Mouse (Mus musculus) lung, postnatal 14 days (tissue): ENCODE results near the gene Shd.

Experiments
- DNase-seq: peaks from one replicate; pipeline ENCODE4 v3.0.0; 2021

Shd gene

DNA sequence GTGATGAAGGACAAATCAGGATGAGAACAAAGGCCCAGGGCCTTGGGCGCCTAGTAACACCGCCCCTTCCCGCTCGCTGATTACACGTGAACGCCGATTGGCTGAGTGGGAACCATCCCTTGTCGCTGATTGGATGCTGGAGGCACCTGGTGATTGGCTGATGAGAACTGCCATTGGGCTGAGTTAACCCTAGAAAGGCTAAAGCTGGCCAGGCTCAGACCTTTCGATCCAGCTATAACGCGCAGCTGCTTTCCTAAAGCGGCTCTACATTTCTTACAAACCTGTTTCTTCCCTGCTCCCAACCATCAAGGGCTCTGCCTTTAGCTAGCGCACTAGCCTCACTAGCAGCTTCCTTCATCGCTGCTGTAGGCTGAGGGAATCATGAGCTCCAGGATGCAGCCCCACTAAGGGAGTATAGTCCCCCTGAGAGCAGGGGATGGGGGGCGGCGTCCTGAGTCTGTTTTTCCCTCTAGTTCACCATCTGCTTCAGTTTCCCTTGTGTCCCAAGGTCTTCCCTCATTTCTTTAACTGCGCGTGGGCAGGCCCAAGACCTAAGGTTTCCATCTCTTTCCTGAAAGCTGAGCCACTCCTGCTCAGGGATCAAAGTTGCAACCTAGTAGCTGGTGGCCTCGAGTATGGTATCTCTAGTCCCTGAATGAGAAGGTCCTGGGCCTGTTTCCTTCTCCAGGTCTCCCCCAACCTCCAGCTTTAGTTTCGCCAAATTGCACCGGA, 38.3 kb downstream of the Shd start:
- peak; percentile 91 for DNase-seq

GRCm38 (mm10) chr17:56009088-56009961, 39.1 kb downstream of the Shd start:
- DNase-seq, result peak; percentile 92

DNA sequence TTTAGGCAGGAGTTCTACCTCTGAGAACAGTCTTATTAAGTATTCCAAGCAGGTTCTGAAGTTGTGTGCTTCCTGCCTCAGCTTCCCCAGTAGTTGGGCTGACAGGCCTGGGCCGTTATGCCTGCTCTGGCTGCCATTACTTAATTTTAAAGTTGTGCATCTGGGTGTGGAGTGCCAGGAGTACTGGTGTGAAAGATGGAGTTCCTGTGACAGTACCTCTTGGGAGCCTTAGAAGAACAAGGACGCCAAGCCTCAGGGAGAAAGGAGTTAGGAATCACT, 39.6 kb downstream of the Shd start:
- DNase-seq, result no peak

- DNase-seq, result no peak
Observed at GRCm38 (mm10) chr17:56010255-56010654, 40.0 kb downstream of the Shd start.

DNA sequence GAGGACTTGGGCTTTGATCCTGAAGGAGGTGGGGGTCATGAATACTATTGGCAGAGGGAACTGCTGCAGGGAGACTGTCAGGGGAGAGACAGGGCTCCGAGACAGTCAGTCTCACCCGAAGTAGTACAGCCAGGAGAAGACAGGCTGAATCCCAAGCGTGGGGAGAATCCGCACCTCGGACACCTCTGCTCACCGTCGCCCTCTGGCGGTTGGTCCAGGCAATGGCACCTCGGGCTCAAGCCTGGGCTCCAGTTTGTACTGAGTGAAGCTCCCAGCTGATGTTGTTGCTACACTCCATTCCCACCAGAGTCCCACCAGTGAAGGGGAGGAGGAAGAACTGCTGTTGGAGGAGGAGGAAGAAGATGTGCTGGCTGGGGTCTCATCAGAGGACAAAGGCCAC, 40.4 kb downstream of the Shd start:
- DNase-seq, result peak; percentile 86

- DNase-seq, result no peak
Observed at GRCm38 (mm10) chr17:56011441-56011840, 41.2 kb downstream of the Shd start.

- DNase-seq, result no peak
Observed at GRCm38 (mm10) chr17:56015293-56015692, 45.0 kb downstream of the Shd start.

DNA sequence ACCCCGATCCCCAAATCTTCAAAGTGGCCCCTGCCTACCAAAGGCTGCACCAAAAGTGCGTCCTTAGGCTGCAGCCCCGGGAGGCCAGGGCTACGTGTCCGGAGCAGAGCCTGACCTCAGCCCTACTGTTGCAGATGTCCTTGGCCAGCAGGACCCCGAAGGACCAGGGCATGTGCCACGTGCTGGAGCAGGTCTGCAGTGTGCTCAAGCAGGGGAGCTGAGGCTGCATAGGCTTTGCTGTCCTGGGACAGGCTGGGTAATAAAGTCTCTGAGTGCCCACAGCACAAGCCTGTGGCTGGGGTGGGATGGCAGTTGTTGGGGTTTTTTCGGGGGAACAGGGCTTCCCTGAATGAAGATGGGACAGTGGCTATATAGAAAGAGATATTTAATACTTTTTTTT, 46.1 kb downstream of the Shd start:
- DNase-seq, result no peak

DNA sequence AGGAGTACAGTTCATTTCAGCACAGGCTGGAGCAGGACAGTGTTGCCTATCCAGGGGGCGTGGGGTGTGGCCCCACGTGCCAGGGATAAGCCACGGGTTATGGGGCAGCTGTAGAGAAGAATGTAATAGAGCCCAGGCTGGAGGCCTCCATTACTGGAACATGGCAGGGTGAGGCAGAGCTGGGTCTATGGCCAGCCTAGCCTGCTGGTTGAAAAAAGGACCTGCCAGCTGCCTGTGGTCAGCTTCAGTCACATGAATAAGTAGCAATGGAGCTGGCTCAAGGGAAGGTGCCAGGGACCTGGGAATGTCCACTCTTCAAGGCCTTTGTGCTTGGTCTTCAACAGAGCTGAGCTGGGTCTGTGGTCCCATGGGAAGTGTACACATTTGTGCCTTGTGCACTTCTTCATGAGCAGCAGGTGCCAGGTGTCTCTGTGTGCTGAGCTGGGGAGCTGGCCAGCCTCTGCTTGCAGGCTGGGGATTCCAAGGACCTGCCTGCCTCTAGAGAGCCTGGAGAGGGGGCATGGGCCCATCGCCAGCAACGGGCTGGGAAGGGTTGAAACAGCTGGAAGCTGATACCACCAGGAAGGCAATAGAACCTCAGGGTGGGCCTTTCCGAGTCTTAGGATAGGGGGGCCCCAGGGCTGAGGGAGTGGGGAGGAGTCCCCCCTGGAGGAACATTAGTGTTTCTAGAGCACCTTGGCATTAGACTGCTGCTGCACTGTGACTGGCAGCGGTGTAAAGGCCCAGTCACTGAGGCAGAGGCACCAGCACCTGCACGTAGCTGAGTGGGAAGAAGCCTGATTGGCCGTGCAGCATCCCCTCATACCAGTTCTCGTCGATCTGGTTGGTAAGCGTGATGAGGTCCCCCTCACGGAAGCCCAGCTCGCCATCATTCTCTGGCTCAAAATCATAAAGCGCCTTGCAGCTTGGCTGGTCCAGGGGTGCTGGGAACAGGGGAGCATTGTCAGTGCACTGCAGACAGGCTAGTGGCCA, 46.8 kb downstream of the Shd start:
- no peak for DNase-seq

DNA sequence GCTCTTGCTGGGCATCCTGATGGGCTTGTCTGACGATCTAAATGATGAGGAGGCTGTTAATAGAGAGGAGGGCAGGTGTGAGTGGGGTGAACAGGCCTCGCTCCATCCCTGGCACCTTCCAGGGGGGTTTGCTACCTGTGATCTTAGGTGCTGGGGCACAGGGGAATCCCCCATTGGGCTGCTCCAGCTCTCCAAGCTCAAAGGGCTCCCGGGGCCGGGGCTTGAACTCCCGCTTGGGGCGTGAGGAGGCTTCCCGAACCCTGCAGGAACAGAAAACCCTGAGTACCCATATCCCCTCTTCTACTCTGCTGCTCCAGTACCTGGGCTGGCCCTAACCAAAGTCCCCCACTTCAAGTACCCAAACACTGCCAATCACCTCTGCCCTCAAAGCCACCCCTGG, 47.6 kb downstream of the Shd start:
- no peak for DNase-seq

DNA sequence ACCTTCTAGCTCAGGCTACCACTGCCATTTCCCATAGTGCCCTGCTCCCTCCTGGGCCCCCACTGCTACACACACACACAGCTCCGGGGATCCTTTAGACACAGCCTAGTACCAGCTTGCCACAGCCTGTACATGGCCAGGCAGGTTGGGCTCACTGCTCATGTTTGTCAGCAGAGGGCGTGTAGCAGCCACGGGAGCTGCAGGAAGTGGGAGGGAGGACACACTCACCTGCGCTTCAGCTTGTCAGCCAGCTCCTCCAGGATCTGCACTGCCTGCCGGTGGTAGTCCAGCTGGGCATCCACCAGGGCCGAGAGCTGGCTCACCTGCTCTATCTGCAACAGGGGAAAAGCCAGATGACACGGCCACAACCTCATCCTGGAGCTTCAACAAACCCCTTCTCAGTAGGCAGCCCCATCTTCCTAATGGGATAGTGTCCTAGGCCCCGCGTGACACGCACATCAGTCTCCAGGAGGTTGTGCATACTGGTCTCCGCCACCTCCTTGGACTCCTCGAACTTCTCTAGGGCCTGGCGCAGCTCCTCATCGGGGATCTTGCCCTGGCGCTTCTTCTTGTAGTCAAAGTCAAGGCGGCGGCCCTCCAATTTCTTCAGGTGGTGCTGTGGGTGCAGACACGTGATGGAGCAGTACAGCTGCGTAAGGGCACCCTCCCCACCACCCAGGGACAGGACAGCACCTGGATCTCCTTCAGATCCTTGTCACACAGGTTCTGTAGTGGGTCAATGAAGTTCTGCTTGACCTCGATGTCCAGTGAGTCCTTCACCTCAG, 48.3 kb downstream of the Shd start:
- DNase-seq, result peak; percentile 49

- DNase-seq, result no peak
Observed at GRCm38 (mm10) chr17:56020400-56021084, 50.3 kb downstream of the Shd start.

DNA sequence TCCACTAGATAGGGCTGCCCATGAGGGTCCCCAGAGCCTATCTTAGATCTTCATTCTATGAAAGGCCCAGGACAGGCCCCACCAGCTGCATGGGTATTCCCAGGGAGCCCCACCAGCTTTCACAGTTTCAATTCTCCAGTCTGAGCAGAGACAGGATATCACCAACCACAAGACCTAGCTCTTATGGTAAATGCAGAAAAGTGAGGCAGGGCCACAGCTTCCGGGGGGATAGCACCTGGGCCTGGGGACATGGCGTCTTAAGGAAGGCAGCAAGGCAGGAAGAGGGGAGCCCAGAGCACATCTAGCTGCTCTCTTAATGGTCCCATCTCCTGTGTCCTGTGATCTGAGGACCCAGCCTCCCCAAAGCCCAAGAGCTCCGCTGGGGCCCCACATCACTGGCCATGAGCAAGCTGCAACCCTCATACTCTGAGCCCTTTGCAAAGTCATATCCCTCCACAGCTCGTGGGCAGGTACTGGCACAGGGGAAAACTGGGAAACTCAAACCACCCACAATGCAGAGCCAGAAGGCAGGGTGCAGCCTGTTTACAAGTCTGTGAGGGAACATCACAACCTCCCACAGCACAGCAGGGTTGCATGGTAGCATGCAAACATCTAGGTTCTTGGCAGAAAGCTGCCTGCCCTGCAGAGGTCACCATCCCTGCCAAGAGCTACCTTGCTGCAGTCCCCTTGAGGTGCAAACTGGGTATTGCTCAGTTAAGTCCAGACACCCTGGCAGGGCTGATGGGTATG, 51.1 kb downstream of the Shd start:
- DNase-seq, result no peak

DNA sequence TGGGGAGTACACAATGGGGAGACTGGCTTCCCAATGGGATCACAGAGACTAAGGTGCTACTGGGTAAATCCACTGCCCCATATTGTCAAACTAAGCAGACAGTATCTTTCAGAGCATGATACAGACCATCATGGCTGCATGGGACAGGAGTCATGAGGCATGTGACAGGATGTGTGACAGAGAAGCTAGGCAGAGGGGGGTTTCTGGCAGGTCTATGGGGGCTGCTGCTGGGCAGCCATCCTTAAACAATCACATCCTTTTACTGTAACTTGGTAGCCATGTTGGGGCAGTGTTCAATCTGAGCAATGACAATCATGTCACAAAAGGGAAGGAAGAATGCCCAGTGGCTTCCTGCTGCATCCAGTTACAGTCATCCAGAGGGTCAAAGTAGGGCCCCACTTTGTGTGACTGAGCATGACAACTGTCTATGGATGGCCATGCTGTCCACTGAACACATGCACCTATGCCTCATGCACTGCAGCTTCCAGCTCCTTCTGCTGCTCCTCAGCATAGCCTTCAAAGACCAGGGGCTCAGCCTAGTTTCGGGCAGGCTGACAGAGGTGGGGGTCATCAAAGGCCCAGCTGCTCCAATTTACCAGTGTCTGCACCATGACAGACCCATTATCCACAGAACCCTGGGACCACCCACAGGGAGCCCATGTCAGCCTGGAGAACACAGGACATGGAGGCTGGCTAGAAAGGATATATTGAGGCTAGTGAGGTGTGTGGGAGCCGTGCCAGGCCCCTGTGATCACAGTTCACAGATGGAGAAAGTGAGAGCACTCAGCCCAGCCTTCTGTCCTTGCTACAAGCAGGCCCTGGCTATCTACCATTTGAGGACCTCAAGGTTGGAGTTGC, 52.1 kb downstream of the Shd start:
- no peak for DNase-seq

DNA sequence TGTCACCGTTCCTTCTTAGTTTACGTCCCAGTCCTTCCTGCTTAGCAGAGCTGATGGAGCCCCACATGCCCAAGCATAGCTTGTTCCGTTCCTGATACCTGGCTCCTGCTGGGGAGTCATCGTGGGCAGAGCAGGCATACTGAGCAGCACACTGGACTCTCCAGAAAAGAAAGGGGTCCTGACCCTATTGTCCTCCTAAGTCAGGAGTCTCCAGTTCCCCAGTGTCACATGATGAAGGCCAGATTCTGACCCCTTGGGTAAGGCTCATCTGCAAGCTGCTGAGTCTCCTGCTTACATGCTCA, 52.7 kb downstream of the Shd start:
- DNase-seq, result no peak

DNA sequence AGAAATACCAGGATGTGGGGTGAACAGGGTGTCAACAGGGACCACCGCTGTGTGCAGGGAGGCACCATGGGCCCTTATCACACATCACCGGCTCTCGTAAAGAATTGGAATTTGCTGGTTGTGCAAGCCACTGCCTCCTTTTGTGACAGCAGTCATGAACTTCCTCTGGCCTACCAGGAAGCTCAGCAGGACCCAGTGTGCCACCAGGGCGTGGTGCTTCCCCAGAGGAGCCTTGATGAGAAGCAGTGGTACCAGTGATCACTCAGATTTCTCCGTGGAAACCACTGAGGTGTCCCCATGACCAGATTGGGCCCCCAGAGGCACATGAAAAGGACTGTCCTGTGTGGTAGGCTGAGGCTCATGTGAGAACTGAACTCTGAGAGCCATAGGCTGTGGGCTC, 53.1 kb downstream of the Shd start:
- peak; percentile 46 for DNase-seq

DNA sequence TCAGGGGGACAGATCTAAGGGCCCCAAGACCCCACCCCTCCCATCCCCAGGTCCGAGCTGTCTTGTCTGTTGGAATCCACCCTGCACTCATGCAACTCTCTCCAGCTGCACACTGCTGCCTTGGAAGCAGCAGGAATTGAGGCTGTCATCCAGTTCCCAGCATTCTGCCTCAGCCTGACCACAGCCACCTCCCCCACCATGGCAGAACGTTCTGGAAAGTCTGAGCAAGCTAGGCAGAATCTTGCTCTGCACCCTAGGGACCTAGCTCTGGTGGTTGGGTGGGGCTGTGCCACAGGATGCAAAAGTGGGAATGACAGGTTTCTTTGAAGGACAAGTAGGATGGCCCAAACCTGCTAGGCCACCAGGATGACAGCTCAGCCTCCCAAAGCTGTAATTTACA, 54.2 kb downstream of the Shd start:
- no peak for DNase-seq

DNA sequence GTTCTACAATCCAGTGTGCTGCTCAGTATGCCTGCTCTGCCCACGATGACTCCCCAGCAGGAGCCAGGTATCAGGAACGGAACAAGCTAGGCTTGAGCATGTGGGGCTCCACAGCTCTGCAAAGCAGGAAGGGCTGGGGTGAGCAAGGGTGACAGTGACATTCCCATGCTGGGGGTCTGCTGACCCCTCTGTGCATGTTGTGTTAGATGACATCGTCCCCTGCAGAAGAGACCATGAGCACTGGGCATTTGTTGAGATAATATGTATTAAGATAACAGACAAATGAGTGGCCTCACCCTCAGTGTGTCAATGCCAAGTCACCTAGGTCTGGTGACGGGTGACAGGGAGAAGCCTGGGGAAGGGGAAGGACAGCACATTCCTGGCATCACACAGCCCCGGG, 54.7 kb downstream of the Shd start:
- no peak for DNase-seq
